Mouse (Mus musculus): ENCODE results near the gene Abhd17c. TPM values are rescaled to one million over a fixed set of nuclear protein-coding genes. Genes with fewer than 3 reads are reported as not detected.

Abhd17c gene
- total and polyA plus RNA-seq, 2 experiments from 2014 or later = 76.9 to 89.8 TPM

DNA sequence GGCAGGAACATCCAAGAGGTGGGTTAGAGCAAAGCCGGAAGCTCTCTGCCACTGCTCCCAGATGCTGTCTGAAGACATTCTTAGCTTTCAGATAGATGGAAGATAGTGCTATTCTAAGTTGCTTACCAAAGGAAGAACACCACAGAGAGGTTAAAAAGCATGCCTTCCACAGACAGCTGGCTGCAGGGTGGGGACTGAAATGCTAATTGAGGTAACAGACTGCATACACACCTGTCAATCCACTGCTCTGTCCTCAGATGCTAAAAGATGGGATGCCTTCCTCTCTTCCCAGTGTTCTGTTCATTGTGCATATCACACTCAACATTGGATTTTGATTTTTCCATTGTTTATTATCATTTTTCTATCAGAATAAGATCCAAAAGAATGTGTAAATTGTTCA is 53.6 kb downstream of the Abhd17c start:
- TF ChIP-seq CTCF (IDR thresholded peaks at IDR 0.05) = no peak
- H3K4me3 ChIP-seq (ENCODE audit: low read depth, low read length) = no peak overlapping the region
- 94% methylated on average over 1 of the region's 1 CpGs for WGBS
- no peaks in the 10 kb centered on the region for H3K36me3 ChIP-seq (ENCODE audit: insufficient read depth, low read length)
- no peaks in the 10 kb centered on the region for H3K9me3 ChIP-seq (ENCODE audit: low read length)
- H3K4me1 ChIP-seq (ENCODE audit: insufficient read depth, low read length) = no peaks in the 10 kb centered on the region
- no peak overlapping the region for H3K4me2 ChIP-seq (ENCODE audit: low read depth, low read length, poor library complexity, severe bottlenecking)
- no peak overlapping the region for H3K27ac ChIP-seq (ENCODE audit: low read depth, low read length)
- H3K9ac ChIP-seq (replicated peaks; ENCODE audit: low read length, poor library complexity, severe bottlenecking) = no peak overlapping the region
- ATAC-seq (ENCODE audit: low FRiP score) (no peak), DNase-seq (ENCODE audit: low spot score) (no peak)
- H3K27me3 ChIP-seq (ENCODE audit: insufficient read depth, low read length) = no peaks in the 10 kb centered on the region

DNA sequence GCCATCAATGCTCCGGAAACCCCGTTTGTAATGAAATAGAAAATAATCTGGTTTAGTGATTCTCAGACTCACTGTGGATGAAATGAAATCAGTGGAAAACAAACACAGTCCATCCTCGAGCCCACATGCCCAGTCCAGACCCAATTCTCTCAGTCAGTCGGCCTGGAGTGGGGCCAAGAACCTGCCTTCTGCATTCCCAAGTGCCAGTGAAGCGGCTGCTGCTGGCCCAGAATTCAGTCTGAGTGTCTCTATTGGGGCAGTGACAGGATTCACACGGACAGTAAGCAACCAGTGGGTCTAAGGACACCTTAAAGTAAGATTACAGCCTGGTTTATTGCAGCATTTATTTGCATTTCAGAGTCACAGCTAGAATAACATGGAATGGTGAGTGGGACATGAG is 55.2 kb downstream of the Abhd17c start:
- H3K36me3 ChIP-seq (ENCODE audit: insufficient read depth, low read length) = no peaks in the 10 kb centered on the region
- no peaks in the 10 kb centered on the region for H3K4me1 ChIP-seq (ENCODE audit: insufficient read depth, low read length)
- H3K4me3 ChIP-seq (ENCODE audit: low read depth, low read length) = no peak overlapping the region
- no peak overlapping the region for H3K27ac ChIP-seq (ENCODE audit: low read depth, low read length)
- DNase-seq (ENCODE audit: low spot score) (peak; percentile 58), ATAC-seq (ENCODE audit: low FRiP score) (no peak)
- H3K9ac ChIP-seq (replicated peaks; ENCODE audit: low read length, poor library complexity, severe bottlenecking) = 0 out of 2 replicates have a peak overlapping the region, but pooled peaks have one; percentile 13
- TF ChIP-seq CTCF (IDR thresholded peaks at IDR 0.05) = no peak
- WGBS = 66% methylated on average over 6 of the region's 6 CpGs
- H3K27me3 ChIP-seq (ENCODE audit: insufficient read depth, low read length) = no peaks in the 10 kb centered on the region
- no peaks in the 10 kb centered on the region for H3K9me3 ChIP-seq (ENCODE audit: low read length)
- no peak overlapping the region for H3K4me2 ChIP-seq (ENCODE audit: low read depth, low read length, poor library complexity, severe bottlenecking)

DNA sequence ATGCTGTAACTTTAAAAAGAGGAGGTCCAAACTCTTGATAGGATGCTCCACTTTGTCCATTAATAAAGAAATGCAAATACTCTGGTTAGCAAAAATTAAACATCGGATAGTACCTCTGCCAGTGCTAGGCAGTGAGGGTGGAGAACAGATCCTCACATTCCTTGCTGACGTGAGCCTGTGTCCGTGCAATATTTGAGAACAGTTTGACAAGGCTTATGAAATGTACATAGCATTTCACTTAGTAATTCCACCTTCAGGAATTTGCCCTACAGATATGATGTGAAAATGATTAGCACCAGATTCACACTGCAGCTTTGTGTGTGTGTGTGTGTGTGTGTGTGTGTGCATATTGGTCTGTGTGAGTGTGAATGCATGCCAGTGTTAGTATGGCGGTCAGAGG is 60.9 kb downstream of the Abhd17c start:
- Histone ChIP-seq H3K4me3 (ENCODE audit: low read depth, low read length) (no peak overlapping the region), H3K27me3 (ENCODE audit: insufficient read depth, low read length) (no peaks in the 10 kb centered on the region; the same call in 1 of the 2 replicates), H3K4me2 (ENCODE audit: low read depth, low read length, poor library complexity, severe bottlenecking) (no peak overlapping the region), H3K9ac (replicated peaks; ENCODE audit: low read length, poor library complexity, severe bottlenecking) (no peak overlapping the region), H3K9me3 (ENCODE audit: low read length) (no peaks in the 10 kb centered on the region), H3K27ac (ENCODE audit: low read depth, low read length) (no peak overlapping the region), H3K4me1 (ENCODE audit: insufficient read depth, low read length) (no peaks in the 10 kb centered on the region), H3K36me3 (ENCODE audit: insufficient read depth, low read length) (no peaks in the 10 kb centered on the region)
- TF ChIP-seq CTCF (IDR thresholded peaks at IDR 0.05) = no peak
- 80% methylated on average over 4 of the region's 4 CpGs for WGBS
- ATAC-seq (ENCODE audit: low FRiP score) = no peak
- DNase-seq (ENCODE audit: low spot score) = no peak

DNA sequence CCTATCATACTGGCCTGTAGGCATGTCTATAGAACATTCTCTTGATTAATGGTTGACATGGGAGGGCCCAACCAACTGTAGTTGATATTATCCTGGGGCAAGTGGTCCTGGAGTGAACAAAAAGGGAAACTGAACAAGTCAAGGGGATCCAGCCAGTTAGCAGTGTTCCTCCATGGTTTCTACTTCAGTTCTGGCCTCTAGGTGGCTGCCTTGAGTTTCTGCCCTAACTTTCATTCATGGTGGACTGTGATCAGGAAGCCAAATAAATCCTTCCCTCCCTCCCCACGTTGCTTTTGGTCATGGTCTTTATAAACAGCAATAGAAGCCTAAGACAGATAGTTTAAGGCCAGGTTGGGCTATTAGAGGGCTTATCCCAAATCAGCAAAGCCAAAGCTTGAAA is 61.9 kb downstream of the Abhd17c start:
- Histone ChIP-seq H3K4me2 (ENCODE audit: low read depth, low read length, poor library complexity, severe bottlenecking) (no peak overlapping the region), H3K27me3 (ENCODE audit: insufficient read depth, low read length) (peaks cover 3% of the 10 kb centered on the region; the same call in 1 of the 2 replicates), H3K27ac (ENCODE audit: low read depth, low read length) (no peak overlapping the region), H3K9ac (replicated peaks; ENCODE audit: low read length, poor library complexity, severe bottlenecking) (no peak overlapping the region), H3K4me3 (ENCODE audit: low read depth, low read length) (no peak overlapping the region), H3K4me1 (ENCODE audit: insufficient read depth, low read length) (no peaks in the 10 kb centered on the region; the same call in 1 of the 2 replicates), H3K36me3 (ENCODE audit: insufficient read depth, low read length) (no peaks in the 10 kb centered on the region), H3K9me3 (ENCODE audit: low read length) (no peaks in the 10 kb centered on the region)
- WGBS = 13% methylated on average over 1 of the region's 1 CpGs
- DNase-seq (ENCODE audit: low spot score) = no peak
- no peak for ATAC-seq (ENCODE audit: low FRiP score)
- TF ChIP-seq CTCF (IDR thresholded peaks at IDR 0.05) = peak; percentile 60

DNA sequence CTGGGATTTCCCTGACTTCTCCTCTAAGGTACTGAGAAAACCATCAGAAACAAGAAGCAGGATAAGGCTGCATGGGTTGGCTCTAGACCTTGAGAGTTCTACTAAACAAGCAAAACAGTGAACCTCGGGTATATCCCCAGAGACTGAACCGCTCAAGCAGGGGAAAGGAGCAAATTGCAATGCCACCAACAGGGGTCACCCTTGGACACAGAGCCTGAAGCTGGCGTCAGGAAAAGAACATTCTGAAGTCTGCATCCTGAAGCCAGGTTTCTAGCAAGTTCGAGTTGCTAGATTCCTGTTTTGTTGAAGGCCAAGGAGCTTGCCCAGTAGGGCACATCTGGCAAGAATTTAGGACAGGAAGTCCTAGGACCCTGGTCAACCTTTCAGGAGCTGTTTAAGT is 62.7 kb downstream of the Abhd17c start:
- Histone ChIP-seq H3K4me1 (ENCODE audit: insufficient read depth, low read length) (no peaks in the 10 kb centered on the region; the same call in 1 of the 2 replicates), H3K27me3 (ENCODE audit: insufficient read depth, low read length) (peaks cover 6% of the 10 kb centered on the region; the same call in 1 of the 2 replicates), H3K9me3 (ENCODE audit: low read length) (no peaks in the 10 kb centered on the region), H3K4me3 (ENCODE audit: low read depth, low read length) (no peak overlapping the region), H3K36me3 (ENCODE audit: insufficient read depth, low read length) (no peaks in the 10 kb centered on the region), H3K4me2 (ENCODE audit: low read depth, low read length, poor library complexity, severe bottlenecking) (no peak overlapping the region), H3K27ac (ENCODE audit: low read depth, low read length) (no peak overlapping the region), H3K9ac (replicated peaks; ENCODE audit: low read length, poor library complexity, severe bottlenecking) (no peak overlapping the region)
- TF ChIP-seq CTCF (IDR thresholded peaks at IDR 0.05) = peak; percentile 75
- DNase-seq (ENCODE audit: low spot score) (peak; percentile 66), ATAC-seq (ENCODE audit: low FRiP score) (no peak)
- WGBS = 10% methylated on average over 4 of the region's 4 CpGs

DNA sequence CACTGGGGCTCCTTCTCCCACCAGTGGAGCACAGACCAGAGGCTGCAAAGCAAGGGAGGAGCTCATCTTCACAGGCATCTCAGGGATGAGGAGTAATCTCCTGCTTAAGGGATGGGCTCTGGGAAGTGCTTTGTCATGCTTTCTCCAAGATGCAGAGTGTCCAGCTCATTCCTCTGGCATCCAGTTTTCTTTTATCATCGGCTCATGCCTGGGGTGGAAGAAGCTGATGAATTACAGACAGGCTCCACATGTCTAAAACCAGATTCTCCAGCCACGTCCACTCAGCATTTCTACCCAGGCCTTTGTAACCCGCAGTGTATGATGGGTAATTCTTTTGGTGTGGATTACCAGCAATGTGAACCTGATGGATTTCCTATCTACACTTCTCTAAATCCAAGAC is 63.5 kb downstream of the Abhd17c start:
- Histone ChIP-seq H3K4me2 (ENCODE audit: low read depth, low read length, poor library complexity, severe bottlenecking) (no peak overlapping the region), H3K4me1 (ENCODE audit: insufficient read depth, low read length) (no peaks in the 10 kb centered on the region; the same call in 1 of the 2 replicates), H3K4me3 (ENCODE audit: low read depth, low read length) (no peak overlapping the region), H3K27me3 (ENCODE audit: insufficient read depth, low read length) (peaks cover 6% of the 10 kb centered on the region; the same call in 1 of the 2 replicates), H3K9ac (replicated peaks; ENCODE audit: low read length, poor library complexity, severe bottlenecking) (no peak overlapping the region), H3K27ac (ENCODE audit: low read depth, low read length) (no peak overlapping the region), H3K36me3 (ENCODE audit: insufficient read depth, low read length) (no peaks in the 10 kb centered on the region), H3K9me3 (ENCODE audit: low read length) (no peaks in the 10 kb centered on the region)
- no peak for DNase-seq (ENCODE audit: low spot score)
- 85% methylated on average over 3 of the region's 3 CpGs for WGBS
- ATAC-seq (ENCODE audit: low FRiP score) = no peak
- no peak for TF ChIP-seq CTCF (IDR thresholded peaks at IDR 0.05)

Data from midbrain, postnatal 0 days (tissue).